Mouse (Mus musculus): ENCODE measurements around the gene Hist2h3c2. TPM values are rescaled to one million over a fixed set of nuclear protein-coding genes. Genes with fewer than 3 reads are reported as not detected.

Hist2h3c2 gene
- polyA plus RNA-seq, 1 experiment: 66.4 TPM

- Histone ChIP-seq H3K36me3 (ENCODE audit: control insufficient read depth, insufficient read depth, low read length) (no peaks in the 10 kb centered on the region), H3K27ac (ENCODE audit: insufficient read depth, low read length) (no peak overlapping the region), H3K4me1 (ENCODE audit: control insufficient read depth, insufficient read depth, insufficient read length) (peaks cover 7% of the 10 kb centered on the region; the same call in 1 of the 2 replicates), H3K4me3 (ENCODE audit: extremely low read depth, insufficient read depth, insufficient read length) (no peak overlapping the region), H3K27me3 (ENCODE audit: control insufficient read depth, insufficient read depth, low read length) (no peaks in the 10 kb centered on the region)
- WGBS: 70% methylated on average over 8 of the region's 8 CpGs
- DNase-seq (ENCODE audit: low read depth in 1 of 2, low spot score in 2 of 2): no peak
- no peak for TF ChIP-seq POLR2A (IDR thresholded peaks at IDR 0.05; ENCODE audit: low read depth, low read length)
- no peak for TF ChIP-seq CTCF (IDR thresholded peaks at IDR 0.05; ENCODE audit: extremely low read depth, insufficient read depth, insufficient read length, insufficient replicate concordance)
These were observed 27.3 kb upstream of the Hist2h3c2 start for GRCm38 (mm10) chr3:96266132-96266710.

GRCm38 (mm10) chr3:96264404-96264949 is 25.6 kb upstream of the Hist2h3c2 start:
- H3K4me3 ChIP-seq (ENCODE audit: extremely low read depth, insufficient read depth, insufficient read length): no peak overlapping the region
- no peaks in the 10 kb centered on the region for H3K27me3 ChIP-seq (ENCODE audit: control insufficient read depth, insufficient read depth, low read length)
- 66% methylated on average over 7 of the region's 7 CpGs for WGBS
- H3K4me1 ChIP-seq (ENCODE audit: control insufficient read depth, insufficient read depth, insufficient read length): peaks cover 7% of the 10 kb centered on the region; the same call in 1 of the 2 replicates
- no peaks in the 10 kb centered on the region for H3K36me3 ChIP-seq (ENCODE audit: control insufficient read depth, insufficient read depth, low read length)
- DNase-seq (ENCODE audit: low read depth in 1 of 2, low spot score in 2 of 2): no peak
- TF ChIP-seq CTCF (IDR thresholded peaks at IDR 0.05; ENCODE audit: extremely low read depth, insufficient read depth, insufficient read length, insufficient replicate concordance): no peak
- no peak for TF ChIP-seq POLR2A (IDR thresholded peaks at IDR 0.05; ENCODE audit: low read depth, low read length)
- peak overlapping the region; percentile 100 for H3K27ac ChIP-seq (ENCODE audit: insufficient read depth, low read length)

- peaks cover 7% of the 10 kb centered on the region; the same call in 1 of the 2 replicates for H3K4me1 ChIP-seq (ENCODE audit: control insufficient read depth, insufficient read depth, insufficient read length)
- no peaks in the 10 kb centered on the region for H3K27me3 ChIP-seq (ENCODE audit: control insufficient read depth, insufficient read depth, low read length)
- H3K27ac ChIP-seq (ENCODE audit: insufficient read depth, low read length): peak overlapping the region; percentile 100
- TF ChIP-seq CTCF (IDR thresholded peaks at IDR 0.05; ENCODE audit: extremely low read depth, insufficient read depth, insufficient read length, insufficient replicate concordance) (no peak), POLR2A (IDR thresholded peaks at IDR 0.05; ENCODE audit: low read depth, low read length) (no peak)
- H3K36me3 ChIP-seq (ENCODE audit: control insufficient read depth, insufficient read depth, low read length): no peaks in the 10 kb centered on the region
- DNase-seq (ENCODE audit: low read depth in 1 of 2, low spot score in 2 of 2): peak in 1 of 2 experiments; percentile 44
- WGBS: 1% methylated on average over 27 of the region's 27 CpGs
- H3K4me3 ChIP-seq (ENCODE audit: extremely low read depth, insufficient read depth, insufficient read length): peak overlapping the region; percentile 76
These were observed 24.9 kb upstream of the Hist2h3c2 start for GRCm38 (mm10) chr3:96263558-96264403.

GRCm38 (mm10) chr3:96262979-96263550 is 24.1 kb upstream of the Hist2h3c2 start, which contains the start of gene Hist2h4:
Gene Hist2h4 (minus strand): TSS chr3:96263311.
- Histone ChIP-seq H3K36me3 (ENCODE audit: control insufficient read depth, insufficient read depth, low read length) (no peaks in the 10 kb centered on the region), H3K4me3 (ENCODE audit: extremely low read depth, insufficient read depth, insufficient read length) (peak within 1 kb of the TSS; percentile 76), H3K4me1 (ENCODE audit: control insufficient read depth, insufficient read depth, insufficient read length) (peaks cover 6% of the 10 kb centered on the region; the same call in 1 of the 2 replicates), H3K27ac (ENCODE audit: insufficient read depth, low read length) (peak within 1 kb of the TSS; percentile 100), H3K27me3 (ENCODE audit: control insufficient read depth, insufficient read depth, low read length) (no peaks in the 10 kb centered on the region)
- peak; percentile 89 to 92 for DNase-seq (ENCODE audit: low read depth in 1 of 2, low spot score in 2 of 2)
- 1% methylated on average over 40 of the region's 40 CpGs for WGBS
- TF ChIP-seq POLR2A (IDR thresholded peaks at IDR 0.05; ENCODE audit: low read depth, low read length) (peak; percentile 100), CTCF (IDR thresholded peaks at IDR 0.05; ENCODE audit: extremely low read depth, insufficient read depth, insufficient read length, insufficient replicate concordance) (no peak)

- Histone ChIP-seq H3K4me1 (ENCODE audit: control insufficient read depth, insufficient read depth, insufficient read length) (peaks cover 4% of the 10 kb centered on the region; the same call in 1 of the 2 replicates), H3K27ac (ENCODE audit: insufficient read depth, low read length) (peak overlapping the region; percentile 96), H3K27me3 (ENCODE audit: control insufficient read depth, insufficient read depth, low read length) (no peaks in the 10 kb centered on the region), H3K4me3 (ENCODE audit: extremely low read depth, insufficient read depth, insufficient read length) (peak overlapping the region; percentile 76), H3K36me3 (ENCODE audit: control insufficient read depth, insufficient read depth, low read length) (no peaks in the 10 kb centered on the region)
- peak; percentile 68 to 71 for DNase-seq (ENCODE audit: low read depth in 1 of 2, low spot score in 2 of 2)
- WGBS: under 1% methylated on average over 19 of the region's 19 CpGs
- TF ChIP-seq POLR2A (IDR thresholded peaks at IDR 0.05; ENCODE audit: low read depth, low read length) (peak; percentile 11; the same call in 1 of the 2 replicates), CTCF (IDR thresholded peaks at IDR 0.05; ENCODE audit: extremely low read depth, insufficient read depth, insufficient read length, insufficient replicate concordance) (no peak)
These were observed 23.4 kb upstream of the Hist2h3c2 start for GRCm38 (mm10) chr3:96262216-96262875.

- Histone ChIP-seq H3K27ac (ENCODE audit: insufficient read depth, low read length) (peak overlapping the region; percentile 96), H3K36me3 (ENCODE audit: control insufficient read depth, insufficient read depth, low read length) (no peaks in the 10 kb centered on the region), H3K27me3 (ENCODE audit: control insufficient read depth, insufficient read depth, low read length) (no peaks in the 10 kb centered on the region), H3K4me3 (ENCODE audit: extremely low read depth, insufficient read depth, insufficient read length) (0 out of 2 replicates have a peak overlapping the region, but pooled peaks have one; percentile 76), H3K4me1 (ENCODE audit: control insufficient read depth, insufficient read depth, insufficient read length) (peaks cover 4% of the 10 kb centered on the region; the same call in 1 of the 2 replicates)
- WGBS: 56% methylated on average over 3 of the region's 3 CpGs
- DNase-seq (ENCODE audit: low read depth in 1 of 2, low spot score in 2 of 2): no peak
- TF ChIP-seq POLR2A (IDR thresholded peaks at IDR 0.05; ENCODE audit: low read depth, low read length): no peak
- TF ChIP-seq CTCF (IDR thresholded peaks at IDR 0.05; ENCODE audit: extremely low read depth, insufficient read depth, insufficient read length, insufficient replicate concordance): no peak
These were observed 22.7 kb upstream of the Hist2h3c2 start for GRCm38 (mm10) chr3:96261623-96262022.
